Comparison of ENCODE assay signal across 25 mouse cellular contexts in genomic region chr6:50557566-50557965, GRCm38 (mm10). TPM values are rescaled to one million over a fixed set of nuclear protein-coding genes. Genes with fewer than 3 reads are reported as not detected.
DNase-seq lines count a peak whose midpoint lies in the region; ATAC-seq and TF ChIP-seq lines count a peak whose summit lies in the region.
"Had no signal": no experiment of that assay in that cellular context is flagged by ENCODE, and none has a peak within 500 bp of the region (broad histone marks: within the 10 kb centered on the region; RNA-seq: fewer than 3 reads in every experiment).

No protein-coding gene starts in this region.

- no peaks in the 10 kb centered on the region for H3K79me2 ChIP-seq in MEL (ENCODE audit: control insufficient read depth, insufficient read depth, low read length, poor library complexity)

- TF ChIP-seq EP300 in lung, postnatal 0 days (IDR thresholded peaks at IDR 0.05), result no peak
- no peak for TF ChIP-seq EP300 in MEL (IDR thresholded peaks at IDR 0.05; ENCODE audit: low read depth in 1 of 2, low read length in 2 of 2)
- no peak for TF ChIP-seq EP300 in stomach, postnatal 0 days (optimal IDR thresholded peaks at IDR 0.05)

- DNase-seq in kidney, postnatal 0 days (ENCODE audit: low spot score), result no peak
- no peak for DNase-seq in kidney, postnatal 25 days
- no peak for DNase-seq in lung, postnatal 0 days (ENCODE audit: low spot score)
- no peak for DNase-seq in lung, postnatal 36 days
- DNase-seq in MEL (ENCODE audit: low read depth, low spot score), result peak; percentile 22
- no peak for DNase-seq in stomach, postnatal 0 days (ENCODE audit: low spot score)
- DNase-seq: adrenal gland, postnatal 25 days; B cell, adult 2 months; cerebellum, adult 8-10 months; cerebellum, postnatal 36 days; embryo, embryonic 11 days; gastrocnemius, postnatal 36 days; kidney, adult 11 months; liver, embryonic 13.5 days; midbrain, embryonic 14.5 days; right cerebral cortex, postnatal 14 days; spleen, adult 18-20 months had no signal

- peak; percentile 48; the same call in 1 of the 2 replicates for TF ChIP-seq CTCF in kidney, postnatal 0 days (IDR thresholded peaks at IDR 0.05; ENCODE audit: low read depth)
- peak; percentile 29; the same call in 1 of the 2 replicates for TF ChIP-seq CTCF in lung, postnatal 0 days (IDR thresholded peaks at IDR 0.05)
- TF ChIP-seq CTCF in MEL (IDR thresholded peaks at IDR 0.05 in 2 of 3, conservative IDR thresholded peaks at IDR 0.05 in 1 of 3; ENCODE audit: control insufficient read depth in 1 of 3, insufficient read depth in 1 of 3, low read depth in 2 of 3, low read length in 3 of 3, poor library complexity in 1 of 3, severe bottlenecking in 1 of 3), result peak in 1 of 3 experiments; percentile 21; a peak in 1 of 6 replicates
- peak; percentile 36 for TF ChIP-seq CTCF in stomach, postnatal 0 days (IDR thresholded peaks at IDR 0.05; ENCODE audit: low read depth)

- no peak for TF ChIP-seq RAD21 in MEL (IDR thresholded peaks at IDR 0.05; ENCODE audit: low read depth, low read length)

- no peak overlapping the region for H3K4me3 ChIP-seq in kidney, postnatal 0 days (replicated peaks; ENCODE audit: low read depth, low read length)
- H3K4me3 ChIP-seq in lung, postnatal 0 days (ENCODE audit: low read depth, low read length), result no peak overlapping the region
- H3K4me3 ChIP-seq in MEL (ENCODE audit: control insufficient read depth in 1 of 2, insufficient read depth in 1 of 2, low read depth in 2 of 2, low read length in 2 of 2), result no peak overlapping the region
- H3K4me3 ChIP-seq in stomach, postnatal 0 days (ENCODE audit: low read depth, low read length), result no peak overlapping the region
- H3K4me3 ChIP-seq: embryonic facial prominence, embryonic 13.5 days; erythroblast, embryonic 14.5 days; forebrain, embryonic 12.5 days; hindbrain, embryonic 15.5 days; kidney, embryonic 15.5 days; limb, embryonic 10.5 days; liver, embryonic 13.5 days; neural tube, embryonic 12.5 days had no signal

- TF ChIP-seq POLR2A in MEL (IDR thresholded peaks at IDR 0.05; ENCODE audit: control insufficient read depth in 1 of 2, insufficient read depth in 1 of 2, low read depth in 1 of 2, low read length in 2 of 2, poor library complexity in 1 of 2), result no peak

- WGBS in kidney, postnatal 0 days, result 88% methylated on average over 6 of the region's 6 CpGs
- 84% methylated on average over 6 of the region's 6 CpGs for WGBS in lung, postnatal 0 days
- WGBS in stomach, postnatal 0 days, result 87% methylated on average over 6 of the region's 6 CpGs

- ATAC-seq in kidney, postnatal 0 days (replicated peaks; ENCODE audit: low FRiP score, low read depth), result no peak
- no peak for ATAC-seq in lung, postnatal 0 days
- no peak for ATAC-seq in stomach, postnatal 0 days (ENCODE audit: low FRiP score, low TSS enrichment)
- no peak for ATAC-seq in inflammation-experienced regulatory T-cells, adult 6 months

- no peaks in the 10 kb centered on the region for H3K36me3 ChIP-seq in kidney, postnatal 0 days (ENCODE audit: insufficient read depth, low read length)
- no peaks in the 10 kb centered on the region for H3K36me3 ChIP-seq in lung, postnatal 0 days (ENCODE audit: insufficient read depth, low read length)
- H3K36me3 ChIP-seq in MEL (ENCODE audit: control insufficient read depth in 1 of 2, insufficient read depth in 2 of 2, low read length in 2 of 2), result peaks cover 0 to 3% of the 10 kb centered on the region in 2 experiments; a peak in 1 of 4 replicates
- H3K36me3 ChIP-seq in stomach, postnatal 0 days (ENCODE audit: control insufficient read depth, insufficient read depth, low read length), result no peaks in the 10 kb centered on the region
- H3K36me3 ChIP-seq: neural tube, embryonic 12.5 days had no signal

- H3K9ac ChIP-seq in kidney, postnatal 0 days (ENCODE audit: low read depth, low read length), result no peak overlapping the region
- no peak overlapping the region for H3K9ac ChIP-seq in lung, postnatal 0 days (replicated peaks; ENCODE audit: low read depth)
- H3K9ac ChIP-seq in MEL (ENCODE audit: control insufficient read depth, low read depth, low read length, poor library complexity, severe bottlenecking), result no peak overlapping the region
- H3K9ac ChIP-seq in stomach, postnatal 0 days (ENCODE audit: low read length), result no peak overlapping the region
- H3K9ac ChIP-seq: embryonic facial prominence, embryonic 13.5 days; forebrain, embryonic 12.5 days; hindbrain, embryonic 15.5 days; kidney, embryonic 15.5 days; liver, embryonic 13.5 days; neural tube, embryonic 12.5 days had no signal

- H3K27me3 ChIP-seq in kidney, postnatal 0 days (ENCODE audit: insufficient read depth, low read length), result no peaks in the 10 kb centered on the region
- no peaks in the 10 kb centered on the region for H3K27me3 ChIP-seq in lung, postnatal 0 days (replicated peaks; ENCODE audit: insufficient read depth, low read length)
- H3K27me3 ChIP-seq in MEL (ENCODE audit: control insufficient read depth in 1 of 2, insufficient read depth in 2 of 2, low read length in 2 of 2), result no peaks in the 10 kb centered on the region
- H3K27me3 ChIP-seq in stomach, postnatal 0 days (ENCODE audit: control insufficient read depth, insufficient read depth, low read length), result no peaks in the 10 kb centered on the region
- H3K27me3 ChIP-seq: embryonic facial prominence, embryonic 13.5 days; forebrain, embryonic 12.5 days; hindbrain, embryonic 15.5 days; kidney, embryonic 15.5 days; liver, embryonic 13.5 days; neural tube, embryonic 12.5 days had no signal

- H3K9me3 ChIP-seq in kidney, postnatal 0 days (replicated peaks; ENCODE audit: low read length), result no peaks in the 10 kb centered on the region
- H3K9me3 ChIP-seq in lung, postnatal 0 days (ENCODE audit: low read length), result no peaks in the 10 kb centered on the region
- H3K9me3 ChIP-seq in MEL (replicated peaks; ENCODE audit: insufficient read depth, low read length), result no peaks in the 10 kb centered on the region
- H3K9me3 ChIP-seq in stomach, postnatal 0 days (ENCODE audit: control insufficient read depth, low read length), result no peaks in the 10 kb centered on the region
- H3K9me3 ChIP-seq: embryonic facial prominence, embryonic 13.5 days; forebrain, embryonic 12.5 days; hindbrain, embryonic 15.5 days; kidney, embryonic 15.5 days; limb, embryonic 10.5 days; liver, embryonic 13.5 days; neural tube, embryonic 12.5 days had no signal

- no peaks in the 10 kb centered on the region for H3K4me1 ChIP-seq in kidney, postnatal 0 days (replicated peaks; ENCODE audit: insufficient read depth, low read length)
- no peaks in the 10 kb centered on the region for H3K4me1 ChIP-seq in lung, postnatal 0 days (ENCODE audit: insufficient read depth, low read depth, low read length)
- H3K4me1 ChIP-seq in MEL (ENCODE audit: control insufficient read depth in 1 of 2, insufficient read depth in 2 of 2, low read length in 2 of 2), result peaks cover 3 to 8% of the 10 kb centered on the region in 2 experiments; a peak in 3 of 4 replicates
- no peaks in the 10 kb centered on the region; the same call in 1 of the 2 replicates for H3K4me1 ChIP-seq in stomach, postnatal 0 days (replicated peaks; ENCODE audit: control insufficient read depth, insufficient read depth)
- H3K4me1 ChIP-seq: embryonic facial prominence, embryonic 13.5 days; forebrain, embryonic 12.5 days; hindbrain, embryonic 15.5 days; kidney, embryonic 15.5 days; limb, embryonic 10.5 days; neural tube, embryonic 12.5 days had no signal

- H3K27ac ChIP-seq in kidney, postnatal 0 days, result no peak overlapping the region
- H3K27ac ChIP-seq in lung, postnatal 0 days (ENCODE audit: low read length), result no peak overlapping the region
- no peak overlapping the region for H3K27ac ChIP-seq in MEL (ENCODE audit: control insufficient read depth, low read depth, low read length)
- no peak overlapping the region for H3K27ac ChIP-seq in stomach, postnatal 0 days (replicated peaks)
- H3K27ac ChIP-seq: embryonic facial prominence, embryonic 13.5 days; forebrain, embryonic 12.5 days; hindbrain, embryonic 15.5 days; kidney, embryonic 15.5 days; limb, embryonic 10.5 days; liver, embryonic 13.5 days; neural tube, embryonic 12.5 days had no signal

- no peak overlapping the region for H3K4me2 ChIP-seq in kidney, postnatal 0 days (ENCODE audit: low read length)
- no peak overlapping the region for H3K4me2 ChIP-seq in lung, postnatal 0 days (replicated peaks; ENCODE audit: low read depth, low read length)
- H3K4me2 ChIP-seq in stomach, postnatal 0 days (replicated peaks; ENCODE audit: low read depth), result no peak overlapping the region
- H3K4me2 ChIP-seq: embryonic facial prominence, embryonic 13.5 days; forebrain, embryonic 12.5 days; hindbrain, embryonic 15.5 days; kidney, embryonic 15.5 days; liver, embryonic 13.5 days; neural tube, embryonic 12.5 days had no signal

TF ChIP-seq in MEL, 35 proteins besides CTCF, POLR2A, EP300 and RAD21 (continues in another document):
- TF ChIP-seq MAZ (IDR thresholded peaks at IDR 0.05; ENCODE audit: low read depth, low read length) (no peak), E2F4 (IDR thresholded peaks at IDR 0.05; ENCODE audit: borderline replicate concordance, low read depth, low read length) (no peak), MYC (IDR thresholded peaks at IDR 0.05; ENCODE audit: low read depth, low read length) (no peak), MYB (IDR thresholded peaks at IDR 0.05; ENCODE audit: low read depth, low read length) (no peak), GABPA (IDR thresholded peaks at IDR 0.05; ENCODE audit: low read depth, low read length) (no peak), JUND (IDR thresholded peaks at IDR 0.05; ENCODE audit: low read depth, low read length) (no peak), ELF1 (IDR thresholded peaks at IDR 0.05; ENCODE audit: low read depth, low read length) (no peak)

RNA-seq across cellular contexts. Expression of gene Cycs, which starts 8.8 kb away (rescaled TPM):
- 122 and 134 TPM in 2 replicates for polyA plus RNA-seq in kidney, postnatal 0 days (2015; fragmentation: Nextera tagmentation; extraction: Ambion mirVana)
- polyA plus RNA-seq in lung, postnatal 0 days (2015; fragmentation: Nextera tagmentation; extraction: Ambion mirVana), result 37.1 and 39.3 TPM in 2 replicates
- total RNA-seq in MEL (2012; rRNA removed), result 83.0 and 85.3 TPM in 2 replicates
- polyA plus RNA-seq in MEL (2012; ENCODE audit: insufficient read depth in 1 of 2, insufficient read length in 2 of 2, low read depth in 1 of 2, low replicate concordance in 2 of 2, missing spikeins in 1 of 2), result 100 to 1,000 TPM in 1 of 2 experiments, 10 to 100 TPM in 1; 28.0 to 139 TPM
- polyA plus RNA-seq in stomach, postnatal 0 days (2015; fragmentation: Nextera tagmentation; extraction: Ambion mirVana), result 79.1 and 84.4 TPM in 2 replicates
- polyA plus RNA-seq in inflammation-experienced regulatory T-cells, adult 6 months (2017; shearing (Covaris generic)), result 10 to 100 TPM; 30.7 to 35.0 (median 30.7) TPM

RNA-seq across cellular contexts. Expression of gene 4921507P07Rik, which starts 38.9 kb away (rescaled TPM):
- polyA plus RNA-seq in kidney, postnatal 0 days (2015; fragmentation: Nextera tagmentation; extraction: Ambion mirVana), result 0.82 and 1.1 TPM in 2 replicates
- polyA plus RNA-seq in lung, postnatal 0 days (2015; fragmentation: Nextera tagmentation; extraction: Ambion mirVana), result 0.38 and 0.63 TPM in 2 replicates
- total RNA-seq in MEL (2012; rRNA removed), result 0.65 and 0.89 TPM in 2 replicates
- polyA plus RNA-seq in MEL (2012; ENCODE audit: insufficient read depth in 1 of 2, insufficient read length in 2 of 2, low read depth in 1 of 2, low replicate concordance in 2 of 2, missing spikeins in 1 of 2), result 1 to 10 TPM in 1 of 2 experiments, not detected in 1; 1.5 TPM
- 0.64 and 0.70 TPM in 2 replicates for polyA plus RNA-seq in stomach, postnatal 0 days (2015; fragmentation: Nextera tagmentation; extraction: Ambion mirVana)
- under 1 TPM; 0.20 to 0.94 (median 0.64) TPM for polyA plus RNA-seq in inflammation-experienced regulatory T-cells, adult 6 months (2017; shearing (Covaris generic))
- total RNA-seq: adrenal gland, postnatal 25 days had no signal
- polyA plus RNA-seq: erythroblast, embryonic 14.5 days had no signal
